Mouse (Mus musculus): ENCODE data around the gene Crispld2.

GRCm38 (mm10) chr8:120015916-120016315, 23.7 kb downstream of the Crispld2 start:
- TF ChIP-seq CTCF (IDR thresholded peaks at IDR 0.05; ENCODE audit: extremely low read depth, insufficient read depth, insufficient read length, insufficient replicate concordance) (no peak), POLR2A (IDR thresholded peaks at IDR 0.05; ENCODE audit: low read depth, low read length) (no peak)
